Mouse (Mus musculus): Measurements from ENCODE around the gene Arl8a. TPM values are rescaled to one million over a fixed set of nuclear protein-coding genes. Genes with fewer than 3 reads are reported as not detected.
A peak's percentile ranks its signal among the peaks of the same experiment; 100 is the strongest.

Arl8a gene
- polyA plus RNA-seq, 1 experiment from 2014 or later, result 46.3 TPM

DNA sequence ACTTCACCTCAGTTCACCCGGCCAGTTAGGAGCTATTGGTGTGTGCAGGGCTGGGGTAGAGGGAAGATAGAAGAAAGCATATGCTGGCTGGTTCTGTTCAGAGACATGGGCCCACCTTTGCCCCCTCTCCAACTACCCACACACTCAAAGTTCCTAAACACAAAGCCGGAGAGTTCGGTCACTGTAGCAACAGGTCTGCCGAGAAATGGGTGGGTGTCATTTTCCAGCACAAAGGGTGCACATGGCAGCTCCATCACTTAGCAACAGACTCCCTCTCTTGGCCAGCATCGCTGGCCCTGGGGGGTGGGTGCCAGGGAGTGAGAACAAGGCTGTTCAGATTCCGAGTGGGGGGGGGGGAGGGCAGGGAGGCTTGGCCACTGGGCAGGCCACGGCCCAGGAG, 12.4 kb downstream of the Arl8a start:
- H3K4me2 ChIP-seq, result no peak overlapping the region
- 49% methylated on average over 7 of the region's 7 CpGs for WGBS
- H3K4me1 ChIP-seq (ENCODE audit: insufficient read depth), result no peaks in the 10 kb centered on the region
- H3K27me3 ChIP-seq (ENCODE audit: insufficient read depth, low read length), result no peaks in the 10 kb centered on the region
- DNase-seq (no peak), ATAC-seq (ENCODE audit: insufficient read depth) (no peak)
- TF ChIP-seq CTCF (IDR thresholded peaks at IDR 0.05; ENCODE audit: low read depth), result no peak
- H3K9ac ChIP-seq, result no peak overlapping the region
- no peak overlapping the region for H3K27ac ChIP-seq (ENCODE audit: low read depth)
- peaks cover 25% of the 10 kb centered on the region for H3K36me3 ChIP-seq (ENCODE audit: insufficient read depth)
- H3K9me3 ChIP-seq (ENCODE audit: low read depth, low read length), result no peaks in the 10 kb centered on the region
- H3K4me3 ChIP-seq (ENCODE audit: low read depth, low read length), result no peak overlapping the region

DNA sequence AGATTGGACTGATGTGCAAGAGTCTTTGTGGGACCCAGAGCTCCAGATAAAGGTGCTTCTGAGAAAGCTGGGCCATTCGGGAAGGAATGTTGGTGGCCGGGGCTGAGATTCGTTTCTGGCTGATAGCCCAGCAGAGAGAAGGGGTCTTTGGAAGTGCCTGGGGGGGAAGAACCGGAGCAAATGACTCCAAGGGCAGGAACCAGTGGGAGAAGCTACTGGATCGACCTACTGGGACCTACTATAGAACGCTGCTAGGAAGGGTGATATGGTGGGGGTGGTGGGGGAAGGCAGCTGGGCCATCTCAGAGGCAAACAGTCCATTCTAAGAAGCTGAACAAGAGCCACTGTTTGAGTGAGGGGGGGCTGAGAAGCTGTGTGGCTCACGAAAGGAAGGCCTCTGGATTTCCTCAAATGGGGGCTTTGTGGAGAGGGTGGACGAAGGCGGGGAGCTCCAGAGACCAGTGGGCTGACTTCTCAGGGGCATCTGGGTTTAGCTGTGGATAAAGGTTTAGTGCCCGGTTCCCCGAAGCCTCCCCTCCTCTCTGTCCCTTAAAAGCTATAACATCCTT, 13.0 kb downstream of the Arl8a start:
- H3K36me3 ChIP-seq (ENCODE audit: insufficient read depth), result peaks cover 23% of the 10 kb centered on the region
- H3K27me3 ChIP-seq (ENCODE audit: insufficient read depth, low read length), result no peaks in the 10 kb centered on the region
- TF ChIP-seq CTCF (IDR thresholded peaks at IDR 0.05; ENCODE audit: low read depth), result no peak
- no peaks in the 10 kb centered on the region for H3K4me1 ChIP-seq (ENCODE audit: insufficient read depth)
- no peak for DNase-seq
- no peak overlapping the region for H3K4me3 ChIP-seq (ENCODE audit: low read depth, low read length)
- no peaks in the 10 kb centered on the region for H3K9me3 ChIP-seq (ENCODE audit: low read depth, low read length)
- no peak overlapping the region for H3K27ac ChIP-seq (ENCODE audit: low read depth)
- H3K4me2 ChIP-seq, result no peak overlapping the region
- no peak for ATAC-seq (ENCODE audit: insufficient read depth)
- H3K9ac ChIP-seq, result no peak overlapping the region
- WGBS, result 64% methylated on average over 11 of the region's 11 CpGs

DNA sequence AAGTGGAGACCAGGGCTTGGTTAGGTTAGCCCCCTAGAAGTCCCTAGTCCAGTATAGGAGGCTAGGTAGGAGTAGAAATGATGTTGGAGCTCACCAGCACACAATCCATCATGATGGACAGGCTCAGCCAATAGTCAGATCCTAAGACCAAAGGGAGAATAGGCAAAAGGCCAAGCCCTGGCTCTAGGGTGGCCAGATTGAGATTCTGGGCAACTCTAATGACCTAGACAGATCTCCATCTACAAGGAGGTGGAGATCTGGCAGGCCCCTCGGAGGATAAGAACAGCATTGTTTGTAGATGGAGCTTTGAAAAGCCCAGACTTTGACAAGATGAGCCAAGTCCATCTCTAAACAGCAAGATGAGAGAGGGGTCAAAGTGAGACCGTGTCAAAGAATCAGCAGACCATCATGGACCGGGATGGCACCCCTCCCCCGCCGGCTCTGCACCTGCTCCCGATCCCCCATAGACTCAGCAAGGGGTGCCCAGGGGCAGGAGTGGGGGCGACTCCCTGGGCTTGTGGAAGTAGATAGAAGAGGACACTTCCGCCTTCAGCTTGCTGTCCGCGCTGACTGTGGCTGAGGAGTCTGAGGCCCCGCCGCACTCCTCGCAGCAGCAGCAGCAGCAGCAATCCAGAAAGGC, 13.9 kb downstream of the Arl8a start:
- ATAC-seq (ENCODE audit: insufficient read depth) (no peak), DNase-seq (no peak)
- no peak for TF ChIP-seq CTCF (IDR thresholded peaks at IDR 0.05; ENCODE audit: low read depth)
- no peak overlapping the region for H3K4me2 ChIP-seq
- no peak overlapping the region for H3K4me3 ChIP-seq (ENCODE audit: low read depth, low read length)
- no peaks in the 10 kb centered on the region for H3K27me3 ChIP-seq (ENCODE audit: insufficient read depth, low read length)
- H3K27ac ChIP-seq (ENCODE audit: low read depth), result no peak overlapping the region
- no peaks in the 10 kb centered on the region for H3K4me1 ChIP-seq (ENCODE audit: insufficient read depth)
- H3K9me3 ChIP-seq (ENCODE audit: low read depth, low read length), result no peaks in the 10 kb centered on the region
- 73% methylated on average over 13 of the region's 13 CpGs for WGBS
- H3K36me3 ChIP-seq (ENCODE audit: insufficient read depth), result peaks cover 16% of the 10 kb centered on the region
- H3K9ac ChIP-seq, result no peak overlapping the region

GRCm38 (mm10) chr1:135162720-135163119, 16.1 kb downstream of the Arl8a start:
- no peak for ATAC-seq (ENCODE audit: insufficient read depth)
- 50% methylated on average over 6 of the region's 6 CpGs for whole genome bisulfite sequencing
- Histone ChIP-seq H3K9ac (no peak overlapping the region), H3K27ac (ENCODE audit: low read depth) (no peak overlapping the region), H3K9me3 (ENCODE audit: low read depth, low read length) (no peaks in the 10 kb centered on the region), H3K4me1 (ENCODE audit: insufficient read depth) (no peaks in the 10 kb centered on the region), H3K4me3 (ENCODE audit: low read depth, low read length) (no peak overlapping the region), H3K4me2 (no peak overlapping the region), H3K36me3 (ENCODE audit: insufficient read depth) (no peaks in the 10 kb centered on the region), H3K27me3 (ENCODE audit: insufficient read depth, low read length) (no peaks in the 10 kb centered on the region)
- no peak for DNase-seq
- TF ChIP-seq CTCF (IDR thresholded peaks at IDR 0.05; ENCODE audit: low read depth), result no peak

- Histone ChIP-seq H3K27ac (ENCODE audit: low read depth) (no peak within 1 kb of the TSS), H3K9ac (no peak within 1 kb of the TSS), H3K36me3 (ENCODE audit: insufficient read depth) (no peaks in the 10 kb centered on the region), H3K9me3 (ENCODE audit: low read depth, low read length) (no peaks in the 10 kb centered on the region), H3K27me3 (ENCODE audit: insufficient read depth, low read length) (no peaks in the 10 kb centered on the region), H3K4me3 (ENCODE audit: low read depth, low read length) (no peak within 1 kb of the TSS), H3K4me2 (no peak within 1 kb of the TSS), H3K4me1 (ENCODE audit: insufficient read depth) (no peaks in the 10 kb centered on the region)
- 0 out of 2 replicates have a peak, but pooled peaks have one; percentile 20 for TF ChIP-seq CTCF (IDR thresholded peaks at IDR 0.05; ENCODE audit: low read depth)
- 64% methylated on average over 11 of the region's 11 CpGs for WGBS
- ATAC-seq (ENCODE audit: insufficient read depth), result no peak
- DNase-seq, result no peak
Measured at GRCm38 (mm10) chr1:135167435-135167834, 20.8 kb downstream of the Arl8a start, which contains the start of gene Gpr37l1. Gene Gpr37l1 (minus strand): TSS chr1:135167681.

- Histone ChIP-seq H3K9ac (no peak overlapping the region), H3K27ac (ENCODE audit: low read depth) (no peak overlapping the region), H3K9me3 (ENCODE audit: low read depth, low read length) (no peaks in the 10 kb centered on the region), H3K4me1 (ENCODE audit: insufficient read depth) (no peaks in the 10 kb centered on the region), H3K4me2 (no peak overlapping the region), H3K36me3 (ENCODE audit: insufficient read depth) (no peaks in the 10 kb centered on the region), H3K4me3 (ENCODE audit: low read depth, low read length) (no peak overlapping the region), H3K27me3 (ENCODE audit: insufficient read depth, low read length) (no peaks in the 10 kb centered on the region)
- 89% methylated on average over 10 of the region's 10 CpGs for WGBS
- ATAC-seq (ENCODE audit: insufficient read depth) (no peak), DNase-seq (no peak)
- TF ChIP-seq CTCF (IDR thresholded peaks at IDR 0.05; ENCODE audit: low read depth), result no peak
Measured at GRCm38 (mm10) chr1:135168453-135169200, 22.0 kb downstream of the Arl8a start.

GRCm38 (mm10) chr1:135169556-135170224, 23.1 kb downstream of the Arl8a start:
- H3K4me1 ChIP-seq (ENCODE audit: insufficient read depth), result no peaks in the 10 kb centered on the region
- H3K4me3 ChIP-seq (ENCODE audit: low read depth, low read length), result no peak overlapping the region
- H3K36me3 ChIP-seq (ENCODE audit: insufficient read depth), result no peaks in the 10 kb centered on the region
- no peak for TF ChIP-seq CTCF (IDR thresholded peaks at IDR 0.05; ENCODE audit: low read depth)
- 30% methylated on average over 12 of the region's 12 CpGs for WGBS
- DNase-seq, result peak; percentile 69
- ATAC-seq (ENCODE audit: insufficient read depth), result peak; percentile 59; the same call in 1 of the 2 replicates
- H3K27ac ChIP-seq (ENCODE audit: low read depth), result no peak overlapping the region
- no peaks in the 10 kb centered on the region for H3K9me3 ChIP-seq (ENCODE audit: low read depth, low read length)
- H3K4me2 ChIP-seq, result peak overlapping the region; percentile 25
- H3K27me3 ChIP-seq (ENCODE audit: insufficient read depth, low read length), result no peaks in the 10 kb centered on the region
- H3K9ac ChIP-seq, result no peak overlapping the region

Measured in lung, embryonic 14.5 days (tissue).